Comparison of ENCODE assay signal across 8 mouse cellular contexts in the genomic region with DNA sequence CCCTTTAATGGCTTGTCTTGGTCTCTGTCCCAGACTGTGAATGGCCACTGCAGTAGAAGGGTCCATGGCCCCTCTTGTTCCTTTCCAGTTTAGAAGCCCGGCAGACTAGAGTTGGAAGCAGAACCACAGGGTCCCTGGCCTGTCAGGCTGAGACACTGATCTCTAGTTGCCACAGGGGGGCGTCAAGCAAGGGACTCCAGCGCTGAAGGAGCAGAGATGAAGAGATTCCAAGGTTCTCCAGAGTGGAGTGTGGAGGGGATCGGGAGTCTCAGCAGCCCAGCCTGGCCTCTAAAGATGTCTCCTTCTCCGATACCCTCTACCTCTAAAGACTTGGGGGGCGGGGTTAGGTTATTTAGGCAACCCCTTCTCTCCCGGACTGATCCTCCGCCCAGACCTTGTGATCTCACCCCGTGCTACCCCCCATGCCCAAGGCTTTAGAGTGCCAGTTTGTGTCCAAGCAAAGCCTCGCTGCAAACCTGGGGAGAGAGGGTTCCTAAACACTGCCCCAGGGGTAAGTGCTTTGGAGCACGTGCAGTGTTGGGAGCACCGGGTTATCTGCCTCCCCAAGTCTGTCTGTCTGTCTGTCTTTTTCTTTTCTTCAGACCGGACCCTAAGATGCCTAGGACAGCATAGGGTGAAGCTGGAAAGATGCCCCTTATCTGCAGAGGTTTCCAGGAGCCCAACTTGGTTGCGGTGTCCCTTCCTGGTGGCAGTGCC. TPM values are rescaled to one million over a fixed set of nuclear protein-coding genes. Genes with fewer than 3 reads are reported as not detected.
DNase-seq lines count a peak whose midpoint lies in the region; ATAC-seq lines count a peak whose summit lies in the region.

No protein-coding gene starts in this region.

- no peaks in the 10 kb centered on the region for H3K9me3 ChIP-seq in heart, embryonic 13.5 days
- H3K9me3 ChIP-seq in forebrain, embryonic 14.5 days (replicated peaks; ENCODE audit: control insufficient read depth, low read length): no peaks in the 10 kb centered on the region
- H3K9me3 ChIP-seq in liver, embryonic 11.5 days (ENCODE audit: control insufficient read depth, low read length): no peaks in the 10 kb centered on the region

- ATAC-seq in heart, embryonic 13.5 days (ENCODE audit: extremely low read depth, insufficient number of reproducible peaks, low FRiP score, low TSS enrichment): no peak
- ATAC-seq in forebrain, embryonic 14.5 days: no peak
- ATAC-seq in liver, embryonic 11.5 days (replicated peaks; ENCODE audit: low FRiP score): no peak

- H3K4me2 ChIP-seq in heart, embryonic 13.5 days: peak overlapping the region; percentile 87
- peak overlapping the region; percentile 93 for H3K4me2 ChIP-seq in forebrain, embryonic 14.5 days (ENCODE audit: low read length)
- H3K4me2 ChIP-seq in liver, embryonic 11.5 days: peak overlapping the region; percentile 67

- H3K9ac ChIP-seq in heart, embryonic 13.5 days: no peak overlapping the region
- H3K9ac ChIP-seq in forebrain, embryonic 14.5 days (ENCODE audit: low read length): peak overlapping the region; percentile 76
- H3K9ac ChIP-seq in liver, embryonic 11.5 days (ENCODE audit: low read depth, low read length): no peak overlapping the region

- peaks cover 43% of the 10 kb centered on the region for H3K4me1 ChIP-seq in heart, embryonic 13.5 days
- H3K4me1 ChIP-seq in forebrain, embryonic 14.5 days (ENCODE audit: control insufficient read depth, insufficient read depth, low read length): peaks cover 26% of the 10 kb centered on the region
- peaks cover 16% of the 10 kb centered on the region; the same call in 1 of the 2 replicates for H3K4me1 ChIP-seq in liver, embryonic 11.5 days (replicated peaks; ENCODE audit: control insufficient read depth, insufficient read depth, low read length)

- H3K4me3 ChIP-seq in heart, embryonic 13.5 days: peak overlapping the region; percentile 56
- peak overlapping the region; percentile 57 for H3K4me3 ChIP-seq in forebrain, embryonic 14.5 days (ENCODE audit: low read depth, low read length)
- peak overlapping the region; percentile 48; the same call in 1 of the 2 replicates for H3K4me3 ChIP-seq in liver, embryonic 11.5 days (ENCODE audit: low read depth, low read length)

- peaks cover 88% of the 10 kb centered on the region for H3K27me3 ChIP-seq in heart, embryonic 13.5 days (replicated peaks)
- H3K27me3 ChIP-seq in forebrain, embryonic 14.5 days (replicated peaks; ENCODE audit: control insufficient read depth, insufficient read depth, low read length): 0 out of 2 replicates have a peak, but pooled peaks cover 18% of the 10 kb centered on the region
- peaks cover 76% of the 10 kb centered on the region for H3K27me3 ChIP-seq in liver, embryonic 11.5 days (replicated peaks; ENCODE audit: control insufficient read depth, insufficient read depth, low read length)

- no peak overlapping the region for H3K27ac ChIP-seq in heart, embryonic 13.5 days (replicated peaks)
- H3K27ac ChIP-seq in forebrain, embryonic 14.5 days (ENCODE audit: low read depth, low read length): 0 out of 2 replicates have a peak overlapping the region, but pooled peaks have one; percentile 84
- no peak overlapping the region for H3K27ac ChIP-seq in liver, embryonic 11.5 days (ENCODE audit: low read depth, low read length)

- no peaks in the 10 kb centered on the region for H3K36me3 ChIP-seq in heart, embryonic 13.5 days
- no peaks in the 10 kb centered on the region for H3K36me3 ChIP-seq in forebrain, embryonic 14.5 days (ENCODE audit: control insufficient read depth, insufficient read depth, low read length)
- no peaks in the 10 kb centered on the region for H3K36me3 ChIP-seq in liver, embryonic 11.5 days (ENCODE audit: control insufficient read depth, insufficient read depth, low read length)

- DNase-seq in heart, postnatal 14 days: no peak
- DNase-seq in R1 (ENCODE audit: low read depth, low spot score) (peak; percentile 69), adipocyte (ENCODE audit: low spot score) (no peak)
- DNase-seq in forebrain, embryonic 14.5 days (ENCODE audit: low spot score): peak; percentile 86
- no peak for DNase-seq in liver, embryonic 11.5 days (ENCODE audit: low spot score)
- no peak for DNase-seq in urinary bladder, postnatal 4 days (ENCODE audit: low spot score in 2 of 2)
- no peak for DNase-seq in ovary, postnatal 10 days (ENCODE audit: low spot score)

- 4% methylated on average over 14 of the region's 14 CpGs for WGBS in heart, embryonic 13.5 days
- 2% methylated on average over 14 of the region's 14 CpGs for WGBS in forebrain, embryonic 14.5 days
- 6% methylated on average over 14 of the region's 14 CpGs for WGBS in liver, embryonic 11.5 days

- intact Hi-C loops in heart, postnatal 14 days (cut with DNase I): no loop called here

RNA-seq across cellular contexts. Expression of gene Kif26a, which starts 2.7 kb away (rescaled TPM):
- 1.6 TPM in 2 replicates for polyA plus RNA-seq in heart, embryonic 13.5 days (2015; fragmentation: Nextera tagmentation; extraction: Ambion mirVana)
- 10 to 100 TPM; 22.0 to 23.1 TPM for total RNA-seq in heart, postnatal 14 days (2021)
- polyA plus RNA-seq in forebrain, embryonic 14.5 days (2014; fragmentation: Nextera tagmentation; extraction: Ambion mirVana): 11.5 and 12.3 TPM in 2 replicates
- polyA plus RNA-seq in liver, embryonic 11.5 days (2014; fragmentation: Nextera tagmentation; extraction: Ambion mirVana): 0.52 and 0.59 TPM in 2 replicates

RNA-seq across cellular contexts. Expression of gene Aspg, which starts 36.8 kb away (rescaled TPM):
- 0.38 and 1.1 TPM in 2 replicates for polyA plus RNA-seq in heart, embryonic 13.5 days (2015; fragmentation: Nextera tagmentation; extraction: Ambion mirVana)
- 1 to 10 TPM in 1 of 2 experiments, under 1 TPM in 1; 0.37 to 2.2 TPM for total RNA-seq in heart, postnatal 14 days (2021)
- polyA plus RNA-seq in forebrain, embryonic 14.5 days (2014; fragmentation: Nextera tagmentation; extraction: Ambion mirVana): 0.17 and 0.46 TPM in 2 replicates
- 0.38 and 0.73 TPM in 2 replicates for polyA plus RNA-seq in liver, embryonic 11.5 days (2014; fragmentation: Nextera tagmentation; extraction: Ambion mirVana)

Comparison
In these comparisons a context has a peak if more than half of its experiments do, and no peak if none do; other contexts are left out.
1. DNase-seq: peak in R1 (single experiment) and forebrain, embryonic 14.5 days (single experiment); none in heart, postnatal 14 days (0 of 2), liver, embryonic 11.5 days (single experiment), urinary bladder, postnatal 4 days (0 of 2), ovary, postnatal 10 days (single experiment) and adipocyte (single experiment).
2. Peak in every context shown above with its lines, with median percentiles within 50 percentile points of each other: H3K4me2 ChIP-seq and H3K4me3 ChIP-seq.